Mouse (Mus musculus): ENCODE results near the gene E330009J07Rik. TPM values are rescaled to one million over a fixed set of nuclear protein-coding genes. Genes with fewer than 3 reads are reported as not detected.
A peak's percentile ranks its signal among the peaks of the same experiment; 100 is the strongest.

The E330009J07Rik gene
- total RNA-seq (2014; rRNA removed) (6.5 and 8.3 TPM in 2 replicates), polyA plus RNA-seq (2012; rRNA removed) (3.7 and 4.1 TPM in 2 replicates)

DNA sequence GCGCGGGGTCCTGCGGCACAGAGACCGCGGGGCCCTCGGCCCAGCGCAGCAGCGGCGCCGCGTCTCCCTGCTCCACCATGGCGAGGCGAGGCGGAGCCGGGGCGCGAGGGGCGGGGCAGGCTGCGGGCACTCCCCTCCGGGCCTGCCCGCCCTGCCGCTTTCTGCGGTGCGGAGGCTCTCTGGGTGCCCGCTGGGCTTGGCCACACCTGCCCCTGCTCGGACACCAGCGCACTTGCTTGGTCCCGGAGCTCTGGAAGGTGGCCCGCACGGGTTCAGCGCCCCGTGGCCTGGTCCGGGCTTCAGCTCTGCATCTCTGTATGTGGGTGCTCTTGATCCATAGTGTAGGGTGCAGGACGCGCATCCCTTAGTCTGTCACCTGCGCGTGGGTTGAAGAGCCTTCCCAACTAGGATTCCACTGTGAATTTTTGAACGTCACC is at the start of gene E330009J07Rik:
Gene E330009J07Rik (minus strand): TSS at position 89 of the 437 bp plus-strand sequence.
- TF ChIP-seq CTCF (IDR thresholded peaks at IDR 0.05; ENCODE audit: low read depth, low read length) (no peak), POLR2A (IDR thresholded peaks at IDR 0.05; ENCODE audit: extremely low read depth, insufficient read depth, low read length) (0 out of 2 replicates have a peak, but pooled peaks have one; percentile 38)
- H3K27me3 ChIP-seq (ENCODE audit: control insufficient read depth, insufficient read depth, low read length): no peaks in the 10 kb centered on the region
- under 1% methylated on average over 38 of the region's 38 CpGs for WGBS
- peak within 1 kb of the TSS; percentile 92 for H3K4me3 ChIP-seq (ENCODE audit: insufficient read depth, low read depth, low read length)
- H3K27ac ChIP-seq (replicated peaks; ENCODE audit: insufficient read depth, low read depth, low read length): no peak within 1 kb of the TSS
- H3K79me2 ChIP-seq (ENCODE audit: control insufficient read depth, insufficient read depth, low read length): no peaks in the 10 kb centered on the region; the same call in 1 of the 2 replicates
- H3K9ac ChIP-seq (ENCODE audit: low read depth, low read length): peak within 1 kb of the TSS; percentile 91
- no peaks in the 10 kb centered on the region for H3K36me3 ChIP-seq (ENCODE audit: control insufficient read depth, insufficient read depth, low read length)
- peaks cover 3% of the 10 kb centered on the region for H3K4me1 ChIP-seq (ENCODE audit: control insufficient read depth, insufficient read depth, low read length)
- DNase-seq (ENCODE audit: extremely low read depth, low read depth, low spot score): peak; percentile 59

DNA sequence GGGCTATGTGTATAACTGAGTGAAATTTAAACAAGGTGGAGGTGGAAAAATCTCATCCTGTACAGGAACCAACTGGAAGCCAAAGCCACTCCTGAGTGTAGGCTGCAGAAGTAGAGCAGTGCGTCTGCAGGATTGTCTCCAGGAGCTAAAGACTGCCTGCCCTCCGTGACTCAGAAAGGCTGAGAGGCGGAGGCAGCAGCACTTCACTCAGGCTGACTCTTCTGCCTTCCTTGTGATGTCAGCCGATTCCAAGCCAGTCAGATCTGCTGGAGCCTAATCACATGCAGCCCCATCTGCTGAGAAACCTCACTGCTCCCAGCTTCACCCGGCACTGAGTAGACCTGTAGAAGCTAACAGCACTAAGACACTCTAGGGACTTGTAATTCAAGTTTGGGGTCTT is 46.4 kb upstream of the E330009J07Rik start:
- no peak overlapping the region for H3K9ac ChIP-seq (ENCODE audit: low read depth, low read length)
- peaks cover 43% of the 10 kb centered on the region for H3K36me3 ChIP-seq (ENCODE audit: control insufficient read depth, insufficient read depth, low read length)
- H3K27me3 ChIP-seq (ENCODE audit: control insufficient read depth, insufficient read depth, low read length): no peaks in the 10 kb centered on the region
- H3K27ac ChIP-seq (replicated peaks; ENCODE audit: insufficient read depth, low read depth, low read length): no peak overlapping the region
- 93% methylated on average over 5 of the region's 5 CpGs for whole genome bisulfite sequencing
- H3K79me2 ChIP-seq (ENCODE audit: control insufficient read depth, insufficient read depth, low read length): no peaks in the 10 kb centered on the region; the same call in 1 of the 2 replicates
- TF ChIP-seq POLR2A (IDR thresholded peaks at IDR 0.05; ENCODE audit: extremely low read depth, insufficient read depth, low read length) (no peak), CTCF (IDR thresholded peaks at IDR 0.05; ENCODE audit: low read depth, low read length) (no peak)
- H3K4me1 ChIP-seq (ENCODE audit: control insufficient read depth, insufficient read depth, low read length): no peaks in the 10 kb centered on the region
- DNase-seq (ENCODE audit: extremely low read depth, low read depth, low spot score): no peak
- H3K4me3 ChIP-seq (ENCODE audit: insufficient read depth, low read depth, low read length): no peak overlapping the region

DNA sequence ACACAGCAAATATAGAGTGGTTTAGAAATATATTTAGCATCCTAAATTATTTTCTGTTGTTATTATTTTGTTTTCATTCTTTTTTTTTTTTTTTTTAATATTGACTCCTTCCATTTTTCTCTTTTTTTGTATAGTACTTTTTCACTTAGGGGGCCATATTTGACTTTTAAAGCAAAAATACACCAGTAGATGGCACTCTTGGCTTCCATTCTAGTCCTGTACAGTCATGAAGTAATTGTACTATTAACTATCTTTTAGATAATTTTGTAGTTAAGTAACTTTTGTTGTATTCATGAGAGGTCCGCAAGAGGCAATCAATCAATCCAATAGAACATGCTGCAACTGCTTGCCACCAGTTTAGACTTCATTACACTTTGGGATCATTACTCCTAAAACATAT is 43.8 kb upstream of the E330009J07Rik start:
- H3K4me3 ChIP-seq (ENCODE audit: insufficient read depth, low read depth, low read length): no peak overlapping the region
- H3K9ac ChIP-seq (ENCODE audit: low read depth, low read length): no peak overlapping the region
- no peaks in the 10 kb centered on the region; the same call in 1 of the 2 replicates for H3K79me2 ChIP-seq (ENCODE audit: control insufficient read depth, insufficient read depth, low read length)
- no peak for TF ChIP-seq POLR2A (IDR thresholded peaks at IDR 0.05; ENCODE audit: extremely low read depth, insufficient read depth, low read length)
- no peak for TF ChIP-seq CTCF (IDR thresholded peaks at IDR 0.05; ENCODE audit: low read depth, low read length)
- no peak overlapping the region for H3K27ac ChIP-seq (replicated peaks; ENCODE audit: insufficient read depth, low read depth, low read length)
- no peaks in the 10 kb centered on the region for H3K27me3 ChIP-seq (ENCODE audit: control insufficient read depth, insufficient read depth, low read length)
- no peak for DNase-seq (ENCODE audit: extremely low read depth, low read depth, low spot score)
- no peaks in the 10 kb centered on the region for H3K4me1 ChIP-seq (ENCODE audit: control insufficient read depth, insufficient read depth, low read length)
- 75% methylated on average over 1 of the region's 1 CpGs for WGBS
- H3K36me3 ChIP-seq (ENCODE audit: control insufficient read depth, insufficient read depth, low read length): peaks cover 65% of the 10 kb centered on the region

DNA sequence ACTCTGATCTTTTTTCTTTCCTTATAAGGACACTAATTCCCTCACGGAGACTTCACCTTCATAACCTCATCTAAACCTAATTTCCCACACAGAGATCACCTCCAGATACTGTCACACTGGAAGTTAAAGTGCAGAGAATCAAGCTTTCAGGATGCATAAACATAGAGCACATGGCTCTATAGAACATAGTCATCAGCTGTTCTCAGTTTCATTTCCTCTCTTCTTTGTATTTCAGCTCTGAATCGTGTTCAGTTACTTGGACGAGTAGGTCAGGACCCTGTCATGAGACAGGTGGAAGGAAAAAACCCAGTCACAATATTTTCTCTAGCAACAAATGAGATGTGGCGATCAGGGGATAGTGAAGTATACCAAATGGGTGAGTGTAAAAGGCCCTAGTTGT is 40.2 kb upstream of the E330009J07Rik start:
- no peak for TF ChIP-seq CTCF (IDR thresholded peaks at IDR 0.05; ENCODE audit: low read depth, low read length)
- TF ChIP-seq POLR2A (IDR thresholded peaks at IDR 0.05; ENCODE audit: extremely low read depth, insufficient read depth, low read length): no peak
- H3K36me3 ChIP-seq (ENCODE audit: control insufficient read depth, insufficient read depth, low read length): peaks cover 52% of the 10 kb centered on the region
- no peak overlapping the region for H3K9ac ChIP-seq (ENCODE audit: low read depth, low read length)
- H3K27ac ChIP-seq (replicated peaks; ENCODE audit: insufficient read depth, low read depth, low read length): no peak overlapping the region
- DNase-seq (ENCODE audit: extremely low read depth, low read depth, low spot score): no peak
- H3K4me1 ChIP-seq (ENCODE audit: control insufficient read depth, insufficient read depth, low read length): peaks cover 3% of the 10 kb centered on the region; the same call in 1 of the 2 replicates
- no peaks in the 10 kb centered on the region for H3K27me3 ChIP-seq (ENCODE audit: control insufficient read depth, insufficient read depth, low read length)
- WGBS: 89% methylated on average over 4 of the region's 4 CpGs
- no peak overlapping the region for H3K4me3 ChIP-seq (ENCODE audit: insufficient read depth, low read depth, low read length)
- H3K79me2 ChIP-seq (ENCODE audit: control insufficient read depth, insufficient read depth, low read length): peaks cover 2% of the 10 kb centered on the region; the same call in 1 of the 2 replicates

DNA sequence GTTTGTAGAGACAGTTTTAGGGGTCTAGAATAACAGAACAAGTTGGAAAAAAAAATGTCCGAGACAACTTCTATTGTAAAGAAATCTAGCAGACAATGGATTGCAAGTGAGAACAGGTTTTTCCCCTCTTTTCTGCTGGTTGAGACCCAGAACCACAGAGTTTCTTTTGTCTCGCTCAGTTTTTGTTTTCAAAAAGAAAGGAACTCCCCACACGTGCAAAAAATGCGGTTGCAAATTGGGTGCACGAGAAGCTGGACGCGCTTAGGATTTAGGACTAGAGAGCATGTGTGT is 35.7 kb upstream of the E330009J07Rik start:
- no peak for DNase-seq (ENCODE audit: extremely low read depth, low read depth, low spot score)
- under 1% methylated on average over 7 of the region's 7 CpGs for WGBS
- Histone ChIP-seq H3K79me2 (ENCODE audit: control insufficient read depth, insufficient read depth, low read length) (peaks cover 2% of the 10 kb centered on the region; the same call in 1 of the 2 replicates), H3K36me3 (ENCODE audit: control insufficient read depth, insufficient read depth, low read length) (peaks cover 28% of the 10 kb centered on the region), H3K4me1 (ENCODE audit: control insufficient read depth, insufficient read depth, low read length) (peaks cover 3% of the 10 kb centered on the region; the same call in 1 of the 2 replicates), H3K27me3 (ENCODE audit: control insufficient read depth, insufficient read depth, low read length) (no peaks in the 10 kb centered on the region), H3K27ac (replicated peaks; ENCODE audit: insufficient read depth, low read depth, low read length) (peak overlapping the region; percentile 71), H3K4me3 (ENCODE audit: insufficient read depth, low read depth, low read length) (peak overlapping the region; percentile 69), H3K9ac (ENCODE audit: low read depth, low read length) (peak overlapping the region; percentile 75)
- TF ChIP-seq CTCF (IDR thresholded peaks at IDR 0.05; ENCODE audit: low read depth, low read length) (no peak), POLR2A (IDR thresholded peaks at IDR 0.05; ENCODE audit: extremely low read depth, insufficient read depth, low read length) (no peak)

All from liver, adult 2 months (tissue).